Mouse (Mus musculus): ENCODE measurements around the gene Flrt2.

DNA sequence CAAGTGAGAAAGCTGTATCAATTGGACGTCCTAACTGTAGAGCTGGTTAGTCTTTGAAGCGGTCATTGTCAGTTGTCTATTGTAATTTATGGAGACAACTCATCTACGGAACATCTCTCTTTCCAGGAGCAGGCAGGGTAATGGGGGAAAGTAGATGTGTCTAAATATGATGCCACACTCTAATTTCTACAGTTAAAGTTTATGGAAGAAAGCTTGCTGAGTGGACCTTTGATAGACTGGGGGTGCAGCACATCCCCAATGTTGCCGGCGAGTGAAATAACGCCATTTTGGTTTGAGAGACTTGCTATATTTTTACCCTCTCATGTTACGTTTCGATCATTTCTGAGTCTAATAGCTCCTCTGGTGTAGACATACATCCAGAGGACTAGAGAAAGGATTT, 2.5 kb downstream of the Flrt2 start:
- TF ChIP-seq POLR2A (IDR thresholded peaks at IDR 0.05; ENCODE audit: control insufficient read depth, extremely low read depth, insufficient read depth, low read length, poor library complexity), result no peak
- no peak for TF ChIP-seq CTCF (IDR thresholded peaks at IDR 0.05; ENCODE audit: borderline replicate concordance, control insufficient read depth, extremely low read depth, insufficient read depth, low read length, poor library complexity)

Measured in thymus, adult 2 months (tissue).